Mouse (Mus musculus) small intestine, adult 2 months (tissue): Measurements from ENCODE around the gene Jak1.

Experiments used
- CTCF ChIP-seq: fragments of 200-500 bp; IDR thresholded peaks from 2 replicates; pipeline ENCODE4 v1.5.1; 2012; ENCODE audit warnings: low read depth, mild to moderate bottlenecking, control low read depth, inconsistent platforms, low read length, moderate library complexity, mixed read lengths; ENCODE audit not compliant: insufficient replicate concordance, insufficient read length; ENCODE audit errors: extremely low read depth
- POLR2A ChIP-seq: fragments of 200-500 bp; IDR thresholded peaks from 2 replicates; pipeline ENCODE4 v1.6.1; 2012; ENCODE audit warnings: low read depth, mild to moderate bottlenecking, control low read depth, inconsistent platforms, low read length, moderate library complexity

DNA sequence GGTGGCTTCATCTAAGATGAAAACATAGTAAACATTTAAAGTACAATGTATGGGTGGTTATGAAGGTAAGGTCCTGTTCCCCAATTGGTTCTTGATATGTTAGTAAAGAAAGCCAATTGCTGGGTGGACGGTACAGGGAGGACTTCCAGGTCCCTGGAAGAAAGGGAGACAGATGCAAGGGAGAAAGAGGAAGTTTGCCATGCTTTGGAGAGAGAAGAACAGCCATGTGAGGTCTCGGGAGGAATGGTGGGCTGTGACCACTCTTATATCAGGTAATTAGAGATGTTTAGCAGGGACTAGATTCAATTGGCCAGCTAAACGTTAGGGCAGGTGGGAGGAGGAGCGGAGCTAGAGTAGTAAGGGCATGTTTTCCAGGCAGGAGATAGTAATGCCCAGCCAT lies 42.2 kb upstream of the Jak1 start:
- TF ChIP-seq CTCF (no peak), POLR2A (no peak)
